Mouse (Mus musculus): ENCODE data around the gene Gm21983.
A peak's percentile ranks its signal among the peaks of the same experiment; 100 is the strongest.

The Gm21983 gene

GRCm38 (mm10) chr7:27180837-27181695, at the start of gene Gm21983, which contains the start of gene Mia:
Gene Gm21983 (minus strand): TSS chr7:27181086.
Gene Mia (minus strand): TSS chr7:27181157.
- no peak for DNase-seq (ENCODE audit: low spot score)

DNA sequence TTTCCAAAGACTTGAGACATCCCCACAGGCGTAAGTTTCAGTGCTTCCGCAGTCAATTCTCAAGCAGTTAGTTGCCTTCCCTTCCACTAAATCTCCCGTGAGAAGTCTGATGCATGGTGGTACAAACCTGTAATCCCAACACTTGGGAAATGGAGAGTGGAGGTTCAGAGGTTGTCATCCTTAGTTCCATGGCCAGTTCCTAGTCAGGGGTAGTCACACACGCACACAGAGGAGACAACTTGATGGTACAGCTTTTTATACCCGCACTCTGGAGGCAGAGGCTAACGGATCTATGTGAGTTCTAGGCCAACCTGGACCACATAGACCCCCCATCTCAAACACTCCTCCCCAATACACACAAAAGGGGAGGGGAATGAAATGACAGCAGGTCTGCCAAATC, 48.0 kb upstream of the Gm21983 start:
- DNase-seq (ENCODE audit: low spot score): no peak

DNA sequence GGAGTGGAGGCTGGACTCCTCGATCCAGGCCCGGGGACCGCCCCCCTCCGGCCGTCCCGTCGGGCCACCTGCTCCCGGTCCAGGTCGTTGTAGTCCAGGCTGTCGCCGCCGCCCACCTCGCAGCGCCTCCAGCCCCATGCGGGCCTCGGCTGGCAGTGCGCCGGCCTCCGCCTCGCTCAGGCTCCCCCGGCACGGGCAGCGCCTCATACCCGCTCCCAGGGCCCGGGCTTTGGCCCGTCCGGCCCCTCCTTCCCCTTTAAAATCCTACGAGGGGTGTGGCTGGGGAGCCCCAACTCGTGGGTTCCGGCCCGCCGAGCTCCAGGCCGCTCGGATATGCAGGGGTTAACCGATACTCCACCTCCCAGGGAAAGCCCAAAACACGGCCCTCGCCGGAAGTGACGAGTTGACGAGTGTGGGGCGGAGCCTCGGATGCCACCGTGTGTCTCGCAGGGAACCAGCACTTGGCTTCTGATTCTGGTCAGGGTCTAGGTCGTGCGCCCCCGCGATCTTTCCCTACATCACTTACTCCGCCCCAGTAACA, 47.5 kb upstream of the Gm21983 start, which contains the start of gene Itpkc:
Gene Itpkc (minus strand): TSS at position 381 of the 541 bp plus-strand sequence.
- DNase-seq (ENCODE audit: low spot score): peak; percentile 88

GRCm38 (mm10) chr7:27227676-27228075, 46.8 kb upstream of the Gm21983 start:
- no peak for DNase-seq (ENCODE audit: low spot score)

DNA sequence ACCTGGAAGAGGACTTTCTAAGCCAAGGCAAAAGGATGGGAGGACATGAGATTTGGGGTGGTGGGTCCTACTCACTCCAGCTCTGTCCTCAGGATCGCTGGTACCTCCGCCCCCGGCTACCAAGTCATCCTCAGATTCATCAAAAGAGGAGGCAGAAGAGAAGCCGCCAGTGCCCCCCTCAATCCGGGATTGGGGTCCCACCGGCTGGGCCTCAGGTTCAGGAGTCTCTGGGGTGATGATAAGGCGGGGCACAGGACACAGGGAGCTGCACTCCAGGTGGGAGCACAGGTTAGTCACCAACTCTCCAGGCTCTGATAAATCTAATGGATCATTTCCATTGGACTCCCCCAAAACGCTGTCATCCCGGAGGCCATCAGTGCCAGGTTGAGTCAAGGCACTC, 46.4 kb upstream of the Gm21983 start:
- no peak for DNase-seq (ENCODE audit: low spot score)

GRCm38 (mm10) chr7:27224877-27225575, 44.1 kb upstream of the Gm21983 start:
- peak; percentile 30 for DNase-seq (ENCODE audit: low spot score)

GRCm38 (mm10) chr7:27222538-27222937, 41.7 kb upstream of the Gm21983 start:
- no peak for DNase-seq (ENCODE audit: low spot score)

DNA sequence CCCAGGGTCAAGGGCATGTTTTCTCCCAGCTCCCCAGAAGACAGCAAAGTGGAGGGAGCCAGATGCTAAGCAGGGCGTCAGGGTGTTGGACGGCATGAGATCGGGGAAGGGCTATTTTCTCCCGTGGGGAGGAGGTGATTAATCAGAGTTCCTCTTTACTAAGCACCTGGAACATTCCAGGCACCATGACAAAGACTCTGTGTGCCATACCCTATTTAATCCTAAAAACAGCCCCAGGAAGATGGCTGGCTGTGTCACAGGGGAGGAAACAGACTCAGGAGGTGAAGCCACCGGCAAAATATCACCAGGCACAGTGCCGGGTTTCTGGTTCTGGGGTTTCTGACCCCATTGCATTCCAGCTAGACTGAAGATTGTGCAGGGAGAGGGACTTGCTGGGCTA, 41.1 kb upstream of the Gm21983 start:
- DNase-seq (ENCODE audit: low spot score): no peak

DNA sequence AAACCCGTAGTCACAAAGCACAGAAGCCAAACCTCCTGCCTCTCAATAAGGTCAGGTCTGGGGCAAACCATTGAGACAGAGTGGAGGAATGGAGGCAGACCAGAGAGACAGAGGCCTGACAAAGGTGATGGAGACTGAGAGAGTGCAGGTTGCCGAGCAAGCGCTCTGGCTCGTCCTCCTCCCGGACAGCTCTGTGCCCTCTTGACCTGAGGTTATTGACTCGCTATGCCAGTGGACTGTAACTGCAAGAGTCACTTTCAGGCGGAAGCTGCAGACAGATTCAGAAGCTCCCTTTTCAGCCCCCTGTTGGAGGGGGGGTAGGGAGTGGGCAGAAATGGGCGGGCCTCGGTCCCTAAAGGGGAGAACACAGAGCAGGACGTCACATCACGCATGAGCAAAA, 39.1 kb upstream of the Gm21983 start:
- no peak for DNase-seq (ENCODE audit: low spot score)

- DNase-seq (ENCODE audit: low spot score): no peak
These were observed 37.7 kb upstream of the Gm21983 start for GRCm38 (mm10) chr7:27218586-27218985.

GRCm38 (mm10) chr7:27212626-27213025, 31.7 kb upstream of the Gm21983 start:
- no peak for DNase-seq (ENCODE audit: low spot score)

DNA sequence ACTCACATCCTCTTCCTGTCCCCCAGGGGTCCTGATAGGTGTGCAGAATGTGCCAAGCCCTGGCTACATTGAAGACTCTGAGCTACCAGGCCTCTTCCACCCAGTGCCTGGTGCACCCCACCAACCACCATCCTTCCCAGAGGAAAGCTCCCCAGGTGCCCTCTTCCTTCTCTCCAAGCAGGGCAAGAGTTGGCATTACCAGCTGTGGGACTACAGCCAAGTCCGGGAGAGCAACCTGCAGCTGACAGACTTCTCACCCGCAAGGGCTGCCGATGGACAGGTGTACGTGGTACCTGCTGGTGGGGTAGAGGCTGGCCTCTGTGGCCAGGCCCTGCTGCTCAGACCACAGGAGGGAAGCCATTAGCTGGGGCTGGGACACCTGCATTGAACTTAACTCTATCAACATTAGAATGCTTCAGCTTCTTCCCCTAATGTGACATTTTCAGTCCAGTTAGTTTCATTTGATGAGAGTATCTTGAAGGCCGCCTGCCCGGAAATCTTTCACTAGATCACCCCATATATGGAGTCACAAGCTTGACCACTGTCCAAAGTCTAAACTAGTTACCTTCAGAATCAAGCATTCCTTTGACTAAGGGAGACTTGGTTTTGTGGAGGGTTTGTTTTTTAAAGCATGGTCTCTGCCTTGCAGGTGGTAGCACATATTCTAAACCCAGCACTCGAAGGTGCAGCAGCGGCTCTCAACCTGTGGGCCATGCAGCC, 23.0 kb upstream of the Gm21983 start:
- no peak for DNase-seq (ENCODE audit: low spot score)

GRCm38 (mm10) chr7:27198779-27199178, 17.9 kb upstream of the Gm21983 start:
- DNase-seq (ENCODE audit: low spot score): no peak

GRCm38 (mm10) chr7:27198355-27198754, 17.5 kb upstream of the Gm21983 start:
- no peak for DNase-seq (ENCODE audit: low spot score)

- no peak for DNase-seq (ENCODE audit: low spot score)
These were observed 16.7 kb upstream of the Gm21983 start for GRCm38 (mm10) chr7:27197634-27198033.

DNA sequence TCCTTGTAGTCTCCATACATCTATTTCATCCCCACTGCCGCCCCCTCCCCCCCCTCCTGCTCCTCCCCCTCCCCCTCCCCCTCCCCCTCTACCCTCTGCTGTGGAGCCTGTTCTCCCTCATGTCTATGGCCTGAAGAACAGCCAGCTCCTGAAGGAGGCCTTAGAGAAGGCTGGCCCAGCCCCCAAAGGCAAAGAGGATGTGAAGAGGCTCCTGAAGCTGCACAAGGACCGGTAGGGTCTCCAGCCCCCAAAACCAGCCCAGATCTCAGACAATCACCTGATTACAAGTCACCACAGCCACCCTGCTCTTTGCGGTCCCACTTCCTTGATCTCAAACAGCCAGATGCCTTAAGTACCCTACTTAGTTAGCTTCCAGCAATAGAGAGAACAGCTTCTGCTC, 16.2 kb upstream of the Gm21983 start:
- DNase-seq (ENCODE audit: low spot score): no peak

DNA sequence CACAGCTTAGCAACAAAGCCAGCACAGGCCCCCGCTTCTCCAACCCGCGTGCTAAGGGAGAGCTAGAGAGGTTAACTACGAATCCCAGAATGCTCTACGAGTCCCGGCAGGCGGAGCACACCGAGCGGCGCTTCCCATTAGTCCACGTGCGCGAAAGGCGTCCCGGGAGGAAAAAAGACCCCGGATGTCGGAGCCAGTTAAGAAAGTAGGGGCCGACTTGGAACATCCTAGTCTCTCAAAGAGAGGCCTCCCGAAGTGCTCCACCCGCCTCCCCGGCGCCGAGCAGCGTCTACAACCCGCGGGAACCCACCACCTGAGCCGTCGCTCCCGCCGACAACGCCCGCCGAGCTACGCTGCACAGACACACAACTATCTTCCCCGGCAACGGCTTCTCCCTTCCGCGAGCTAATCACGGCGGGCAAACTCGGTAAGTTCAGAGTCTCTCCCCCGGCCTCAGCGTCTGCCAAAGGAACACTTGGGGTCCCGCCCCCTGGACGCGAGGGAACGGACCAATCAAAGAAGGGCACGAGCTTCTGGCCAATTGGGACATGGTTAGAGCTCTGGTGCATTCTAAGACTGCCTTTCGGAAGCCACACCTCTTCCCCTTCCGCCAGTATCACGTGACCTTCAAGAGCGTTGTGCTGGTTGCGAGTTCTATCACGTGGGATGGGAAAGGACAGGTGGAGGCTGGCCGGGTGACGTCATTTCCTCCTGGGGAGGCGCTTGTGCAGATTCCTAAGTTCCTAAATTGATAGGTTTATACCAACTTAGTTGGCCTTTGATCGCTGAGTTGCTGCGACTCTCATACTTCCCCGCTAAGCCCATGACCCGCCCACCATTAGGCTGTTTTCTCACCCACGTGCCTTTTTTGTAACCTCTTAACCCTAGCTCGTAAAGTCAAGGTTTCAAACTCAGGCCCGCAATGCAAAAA, 15.1 kb upstream of the Gm21983 start, which contains the start of the genes BC024978 and Snrpa:
Gene BC024978 (plus strand): TSS at position 101 of the 931 bp plus-strand sequence.
Gene Snrpa (minus strand): TSS at position 591 of the 931 bp plus-strand sequence.
- DNase-seq (ENCODE audit: low spot score): peak; percentile 87

DNA sequence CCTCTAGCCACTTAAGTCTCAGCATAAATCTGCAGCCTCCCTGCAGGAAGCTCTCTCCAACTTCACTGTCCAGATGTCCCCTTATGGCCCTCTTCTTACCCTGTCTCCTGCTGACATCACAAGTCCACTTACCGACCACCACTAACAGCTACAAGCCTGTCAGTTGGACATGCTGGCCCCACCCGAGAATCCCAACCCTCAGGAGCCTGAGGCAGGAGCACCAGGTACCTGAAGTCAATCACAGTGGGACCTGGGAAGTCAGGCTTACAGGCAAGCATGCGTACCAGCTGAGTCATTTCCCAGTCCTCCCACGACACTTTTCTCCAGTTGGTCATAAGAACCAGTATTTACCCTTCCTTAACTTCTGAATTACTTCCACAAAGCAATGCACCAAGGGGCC, 12.8 kb upstream of the Gm21983 start:
- DNase-seq (ENCODE audit: low spot score): no peak

DNA sequence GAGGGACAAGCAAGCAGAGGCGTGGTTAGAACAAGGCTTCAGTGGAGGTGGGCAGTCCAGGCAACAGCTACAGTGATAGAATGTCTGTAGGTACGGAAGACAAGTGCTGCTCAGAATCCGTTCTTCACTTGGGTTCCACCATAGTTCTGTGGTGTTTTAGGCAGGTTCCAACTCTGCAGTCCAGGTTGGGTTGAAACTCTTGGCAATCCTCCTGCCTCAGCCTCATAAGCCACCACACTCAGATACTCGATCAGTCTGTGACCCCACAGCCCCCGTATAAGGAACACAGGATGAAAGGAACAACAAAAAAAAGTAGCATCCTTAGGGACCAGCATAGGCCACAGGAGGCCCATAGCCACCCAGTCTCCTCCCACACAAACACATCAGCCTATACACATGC, 11.5 kb upstream of the Gm21983 start:
- DNase-seq (ENCODE audit: low spot score): no peak

DNA sequence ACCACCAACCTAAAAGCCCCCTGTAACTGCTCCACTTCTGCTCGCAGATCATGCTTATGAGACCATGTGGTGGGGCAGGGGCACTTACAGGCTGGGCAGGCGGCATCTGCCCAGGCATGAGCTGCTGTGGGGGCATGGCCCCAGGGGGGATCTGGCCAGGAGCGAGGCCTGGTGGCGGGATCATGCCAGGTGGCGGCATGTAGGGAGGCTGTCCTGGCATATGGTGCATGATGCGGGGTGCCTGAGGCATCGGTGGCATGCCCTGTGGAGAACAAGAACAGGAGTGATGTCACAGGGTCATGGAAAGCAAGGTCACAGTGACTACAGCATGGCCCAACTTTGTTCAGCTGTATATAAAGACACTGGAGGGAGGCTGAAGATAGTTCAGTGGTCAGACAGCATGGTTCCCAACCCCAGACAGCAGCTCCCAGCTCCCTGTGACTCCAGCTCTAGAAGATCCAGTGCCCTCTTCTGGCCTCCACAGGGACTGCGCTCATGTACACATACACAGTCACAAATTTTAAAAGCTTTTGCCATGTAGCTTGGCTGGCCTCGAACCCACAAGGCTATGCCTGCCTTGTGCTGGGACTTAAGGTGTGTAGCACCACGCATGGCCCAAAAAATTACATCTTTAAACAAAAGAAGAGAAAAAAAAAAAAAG, 8.5 kb upstream of the Gm21983 start:
- DNase-seq (ENCODE audit: low spot score): no peak

Measured in urinary bladder, postnatal 25 days (tissue).